Mouse (Mus musculus): ENCODE data around the gene Paox.
A peak's percentile ranks its signal among the peaks of the same experiment; 100 is the strongest.

Gene Paox

DNA sequence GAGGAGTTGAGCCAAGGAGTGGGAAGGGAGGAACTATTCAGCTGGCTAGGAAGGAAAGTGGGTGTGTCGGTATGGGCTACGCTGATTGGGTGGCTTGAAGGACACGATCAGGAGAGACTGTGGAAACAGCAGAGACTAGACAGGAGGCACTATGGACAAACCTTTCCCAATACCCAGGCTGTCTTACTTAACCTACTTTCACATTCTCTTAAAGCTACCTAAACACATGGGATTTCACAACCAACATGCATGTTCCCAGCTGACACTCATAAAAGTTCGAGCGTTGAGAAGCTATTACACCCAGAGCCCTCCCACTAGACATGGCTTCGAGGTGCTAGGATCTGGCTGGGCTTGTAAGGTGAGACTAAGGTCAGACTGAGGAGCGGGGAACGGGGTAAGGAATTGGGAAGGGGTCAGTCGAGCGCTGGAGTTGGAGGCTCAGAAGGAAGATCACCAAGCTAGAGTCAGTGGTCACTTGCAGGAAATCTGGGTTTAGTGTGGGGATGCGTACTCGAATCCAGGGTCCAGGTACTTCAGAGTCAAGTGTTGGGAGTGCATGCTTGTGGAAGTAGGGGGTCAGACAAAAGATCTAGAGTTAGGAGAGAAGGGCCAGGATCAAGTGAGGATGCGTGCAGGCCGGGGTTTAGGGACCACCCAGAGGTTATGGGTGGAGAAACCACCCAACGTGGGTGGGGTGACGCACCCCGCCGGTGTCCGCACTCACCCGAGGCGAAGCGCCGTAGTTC, at the start of gene Paox:
Paox (plus strand) TSS at position 217 of the 746 bp plus-strand sequence.
- DNase-seq, result no peak

DNA sequence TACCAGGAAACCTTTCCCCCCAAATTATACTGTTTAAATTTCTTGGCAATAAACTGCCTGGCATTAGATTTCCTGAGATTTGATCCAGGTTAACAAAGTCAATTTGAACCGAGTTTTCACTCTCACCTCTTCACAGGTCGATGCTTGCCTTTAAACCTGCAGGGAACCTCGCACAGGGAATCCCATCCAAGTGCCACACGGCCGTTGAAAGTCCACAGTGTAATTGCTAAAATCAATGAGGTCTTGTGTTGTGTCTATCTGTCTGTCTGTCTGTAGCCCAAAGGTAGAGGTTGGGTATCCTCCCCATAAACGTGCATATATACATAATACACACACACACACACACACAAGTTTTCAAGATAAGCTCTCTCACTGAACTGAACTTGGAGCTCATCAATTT, 48.2 kb upstream of the Paox start:
- no peak for DNase-seq

DNA sequence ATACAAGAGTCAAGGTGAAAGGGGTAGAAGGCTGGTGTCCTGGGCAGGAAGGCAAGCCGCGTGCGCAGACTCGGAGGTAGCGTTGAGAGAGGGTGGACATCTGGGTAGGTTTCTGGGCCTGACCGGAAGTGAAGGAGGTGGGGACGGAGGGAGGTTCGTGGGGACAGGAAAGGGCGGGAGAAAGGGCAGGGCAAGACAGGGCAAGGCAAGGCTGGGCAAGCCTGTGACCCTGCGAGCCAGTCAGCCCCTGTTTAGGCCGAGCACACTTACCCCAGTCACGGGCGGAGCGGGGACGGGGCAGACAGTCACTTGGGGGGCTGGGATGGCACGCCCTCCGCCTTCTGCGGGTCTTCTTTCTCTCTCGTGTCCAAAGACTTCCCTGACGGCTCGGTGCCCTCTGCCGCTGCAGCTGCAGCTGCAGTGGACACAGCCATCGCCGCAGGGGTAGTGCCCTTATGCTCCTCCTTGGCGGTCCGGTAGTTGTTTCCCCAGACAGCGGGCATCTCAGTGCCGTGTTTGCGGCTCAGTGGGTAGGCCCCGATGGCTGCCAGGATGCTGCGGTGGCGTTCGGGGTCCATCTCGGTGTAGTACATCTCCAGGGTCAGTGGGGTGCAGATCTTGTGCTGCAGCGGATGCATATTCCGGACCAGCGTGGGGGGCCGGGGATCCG, 45.4 kb upstream of the Paox start:
- no peak for DNase-seq

GRCm38 (mm10) chr7:140077698-140078097, 37.9 kb upstream of the Paox start:
- no peak for DNase-seq

- peak; percentile 58 for DNase-seq
These were observed 36.9 kb upstream of the Paox start for GRCm38 (mm10) chr7:140078711-140079110.

GRCm38 (mm10) chr7:140080503-140081156, 35.0 kb upstream of the Paox start:
- peak; percentile 53 for DNase-seq

DNA sequence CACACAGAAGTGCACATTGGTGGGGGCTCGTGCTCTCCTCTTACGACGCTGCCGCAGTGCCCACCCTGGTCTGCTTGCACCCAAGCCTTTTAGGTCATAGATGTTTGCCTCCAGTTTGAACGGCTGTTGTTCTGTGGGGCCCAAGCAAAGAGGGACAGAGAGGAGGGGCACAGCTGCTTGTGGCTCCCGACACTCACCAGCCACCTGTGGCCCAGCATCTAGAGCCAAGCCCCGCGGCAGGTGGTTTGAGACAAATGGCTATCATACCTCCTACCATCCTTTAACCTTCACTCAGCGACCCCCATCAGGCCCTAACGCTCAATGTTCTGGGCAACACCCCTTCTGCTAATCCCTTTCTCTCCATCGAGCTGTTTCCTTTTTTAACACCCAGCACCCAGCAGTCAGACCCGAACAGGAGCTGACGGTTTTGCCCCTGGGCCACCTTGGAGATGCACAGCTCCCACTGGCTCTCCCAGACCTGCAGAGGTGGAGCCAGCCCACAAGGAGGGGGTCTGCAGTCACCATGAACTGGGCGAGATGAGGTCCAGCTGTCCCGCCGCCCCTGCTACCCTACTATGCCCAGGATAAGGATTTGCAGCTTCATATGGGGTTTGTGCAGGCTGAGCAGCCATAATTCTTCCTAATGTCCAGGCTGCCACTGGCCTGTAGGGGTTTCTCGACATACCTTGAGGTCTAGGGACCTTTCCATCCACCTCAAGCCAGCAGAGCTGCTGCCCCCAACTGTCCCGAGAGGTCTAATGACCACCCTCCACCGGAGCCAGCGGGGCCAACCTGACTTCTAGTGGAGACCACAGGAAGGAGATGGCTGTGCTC, 34.0 kb upstream of the Paox start:
- no peak for DNase-seq

GRCm38 (mm10) chr7:140082242-140082678, 33.3 kb upstream of the Paox start, which contains the start of gene Caly:
Caly (minus strand) TSS chr7:140082548.
- DNase-seq, result peak; percentile 53

DNA sequence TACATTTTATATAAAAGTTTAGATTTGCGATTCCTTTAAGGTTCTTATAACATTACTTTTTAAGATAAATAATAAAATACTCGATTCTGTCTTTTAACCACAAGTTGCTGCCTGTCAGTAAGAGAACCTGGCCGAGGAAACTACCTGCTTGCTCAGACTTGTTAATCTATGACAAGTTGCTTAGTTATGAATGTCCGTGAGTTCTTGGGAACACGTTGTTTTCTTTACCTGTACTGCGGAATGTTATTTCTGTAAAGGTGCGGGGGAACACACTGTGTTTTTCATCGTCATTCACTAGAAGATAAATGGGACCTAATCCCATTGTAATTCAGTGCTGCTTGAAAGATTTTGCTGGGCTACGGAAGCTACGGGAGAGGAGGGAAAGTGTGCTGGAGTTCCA, 25.0 kb upstream of the Paox start:
- no peak for DNase-seq

GRCm38 (mm10) chr7:140092924-140093528, 22.6 kb upstream of the Paox start, which contains the start of gene Prap1:
Prap1 (plus strand) TSS chr7:140093395.
- DNase-seq, result no peak

- DNase-seq, result no peak
These were observed 20.6 kb upstream of the Paox start for GRCm38 (mm10) chr7:140094954-140095353.

DNA sequence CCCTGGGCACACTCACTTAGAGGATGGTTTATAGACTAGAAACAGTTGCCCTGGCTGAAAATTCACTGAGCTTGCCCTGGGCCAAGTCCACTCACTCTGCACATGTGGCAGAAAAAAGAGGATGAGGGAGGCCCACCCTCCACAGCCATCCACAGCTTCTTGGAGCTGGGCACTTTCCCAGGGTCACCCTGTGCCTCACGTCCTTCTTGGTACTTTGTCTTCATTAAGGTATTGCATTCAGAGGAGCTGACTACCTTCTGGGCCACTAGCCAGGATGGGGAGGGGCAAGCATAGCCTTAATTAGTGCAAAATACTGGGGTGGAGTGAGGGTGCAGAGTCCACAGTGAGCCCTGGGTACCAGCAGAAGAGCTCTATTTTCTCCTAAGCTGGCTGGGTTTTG, 20.0 kb upstream of the Paox start:
- no peak for DNase-seq

GRCm38 (mm10) chr7:140096055-140096454, 19.5 kb upstream of the Paox start:
- no peak for DNase-seq

GRCm38 (mm10) chr7:140098466-140098865, 17.1 kb upstream of the Paox start:
- no peak for DNase-seq

DNA sequence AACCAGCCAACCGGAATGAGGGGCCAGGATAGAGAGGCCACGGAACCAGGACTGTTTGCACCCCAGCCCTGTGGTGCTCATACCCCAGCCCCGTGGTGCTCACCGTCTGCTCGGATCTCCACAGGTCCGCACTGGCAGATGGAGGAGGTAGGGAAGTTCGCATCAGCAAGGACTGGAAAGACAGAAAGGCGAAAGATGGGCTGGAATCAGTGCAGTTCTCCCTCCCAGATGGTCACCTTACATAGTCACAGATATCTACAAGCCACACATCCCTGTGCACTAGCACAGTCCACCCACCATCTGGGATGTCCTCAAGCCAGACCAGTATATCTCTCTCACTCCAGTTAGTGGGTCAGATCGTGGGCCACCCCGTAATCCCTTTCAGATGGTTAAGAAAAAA, 14.1 kb upstream of the Paox start:
- DNase-seq, result no peak

DNA sequence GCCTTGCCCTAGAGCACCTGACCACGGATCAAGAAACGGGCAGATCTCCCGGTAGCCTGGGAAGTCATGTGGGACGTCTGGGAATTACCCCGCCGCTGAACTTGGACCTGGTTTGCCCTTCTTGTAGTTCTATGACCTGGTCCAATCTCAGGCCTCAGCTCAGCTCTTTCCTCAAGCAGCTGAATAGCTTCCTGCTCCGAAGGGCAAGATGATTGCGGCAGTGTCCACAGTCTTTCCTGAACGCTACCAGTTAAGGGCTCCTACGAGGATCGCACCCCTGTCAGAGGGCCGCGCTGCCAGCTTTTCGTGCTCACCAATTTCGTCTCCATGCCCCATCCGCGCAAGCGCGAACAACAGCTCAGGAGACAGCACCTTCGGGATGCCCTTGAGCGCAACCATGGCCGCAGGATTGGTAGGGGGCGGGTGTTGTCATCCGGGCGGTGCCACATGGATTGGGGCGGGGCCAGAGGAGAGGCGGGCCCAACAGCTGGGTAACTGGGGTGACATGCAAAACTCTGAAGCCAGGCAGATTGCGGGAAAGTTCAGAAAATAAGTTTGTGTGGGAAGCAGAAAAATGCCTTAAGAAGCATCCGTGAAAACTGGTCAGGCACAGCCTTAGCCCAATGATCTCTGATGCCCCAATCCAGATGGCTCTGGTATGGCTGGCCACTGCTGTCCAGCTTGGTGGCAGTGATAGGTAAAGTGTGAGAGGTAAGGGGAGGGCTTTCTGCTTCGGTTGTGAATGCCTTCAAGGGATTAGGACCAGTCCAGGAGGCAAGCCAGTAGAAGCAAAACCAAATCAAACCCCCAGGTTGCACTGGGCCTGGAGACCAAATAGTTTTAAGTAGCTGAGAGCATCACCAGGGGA, 13.4 kb upstream of the Paox start, which contains the start of gene Fuom:
Fuom (minus strand) TSS at position 449 of the 868 bp plus-strand sequence.
- peak; percentile 90 for DNase-seq

DNA sequence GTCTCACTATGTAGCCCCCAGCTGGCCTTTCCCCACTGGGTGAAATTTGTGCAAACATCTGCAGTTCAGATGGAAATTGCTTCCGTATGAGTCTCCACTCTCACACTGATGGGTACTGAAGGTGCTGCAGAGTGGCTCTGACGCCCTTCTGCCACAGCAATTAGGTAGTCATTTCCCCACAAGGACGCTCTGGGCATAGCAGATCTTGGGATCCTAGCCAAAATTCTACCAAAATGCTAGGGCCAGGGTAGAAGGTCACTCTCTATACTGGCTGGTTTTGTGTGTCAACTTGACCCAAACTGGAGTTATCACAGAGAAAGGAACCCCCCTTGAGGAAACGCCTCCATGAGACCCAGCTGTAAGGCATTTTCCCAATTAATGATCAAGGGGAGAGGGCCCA, 11.6 kb upstream of the Paox start:
- no peak for DNase-seq

- DNase-seq, result no peak
These were observed 3.7 kb upstream of the Paox start for GRCm38 (mm10) chr7:140111943-140112342.

DNA sequence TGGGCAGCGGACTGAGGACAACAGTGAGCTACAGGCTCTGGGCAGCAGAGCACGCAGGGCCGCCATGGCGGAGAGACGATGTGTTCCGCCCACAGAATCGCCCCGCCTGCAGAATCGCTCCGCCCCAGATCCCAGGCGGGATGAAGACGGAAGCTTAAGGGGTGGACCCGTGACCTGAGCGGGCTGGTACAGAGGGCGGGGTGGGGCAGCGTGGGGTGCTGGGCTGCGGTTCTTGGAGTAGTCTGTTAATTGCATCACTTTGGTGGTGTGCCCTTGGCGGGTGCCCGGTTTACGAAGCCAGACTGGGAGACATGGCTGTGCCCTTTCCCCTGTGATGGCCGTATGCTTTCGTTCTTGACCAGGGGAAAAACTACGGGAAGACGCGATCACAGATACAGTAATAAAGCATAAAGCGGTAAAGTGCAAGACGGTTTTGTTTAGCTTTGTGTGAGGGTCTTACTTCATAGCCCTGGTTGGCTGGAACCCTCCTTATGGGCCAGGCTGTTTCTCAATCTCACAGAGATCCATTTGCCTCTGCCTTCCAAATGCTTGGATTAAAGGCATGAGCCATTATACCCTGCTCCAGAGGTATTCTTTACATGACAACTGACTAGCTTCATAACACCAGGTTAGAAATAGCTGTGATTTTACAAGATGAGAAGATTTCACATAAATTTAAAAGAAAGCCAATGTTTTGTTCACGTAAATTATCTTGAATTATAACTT, 893 bp downstream of the Paox start, which contains the start of gene Echs1:
Echs1 (minus strand) TSS at position 148 of the 726 bp plus-strand sequence.
- DNase-seq, result peak; percentile 89

DNA sequence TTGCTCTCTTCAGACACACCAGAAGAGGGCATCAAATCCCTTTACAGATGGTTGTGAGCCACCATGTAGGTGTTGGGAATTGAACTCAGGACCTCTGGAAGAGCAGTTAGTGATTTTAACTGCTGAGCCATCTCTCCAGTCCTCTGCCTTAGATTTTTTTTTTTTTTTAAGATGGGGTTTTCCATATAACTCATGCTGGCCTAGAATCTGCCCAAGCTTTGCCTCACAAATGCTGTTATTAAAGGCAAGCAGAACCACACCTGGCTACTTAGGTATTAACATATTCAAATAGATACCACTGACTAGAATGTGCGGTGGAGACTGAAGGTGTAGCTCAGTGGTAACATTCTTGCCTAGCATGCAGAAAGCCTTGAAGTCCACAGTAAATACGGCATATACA, 4.9 kb downstream of the Paox start:
- DNase-seq, result no peak

Measured in thymus, postnatal 14 days (tissue).